Mouse (Mus musculus): ENCODE results near the gene Rap1a.

- TF ChIP-seq TAL1 (IDR thresholded peaks at IDR 0.05; ENCODE audit: low read length) (no peak), GATA1 (IDR thresholded peaks at IDR 0.05; ENCODE audit: low read length) (no peak)
Measured at GRCm38 (mm10) chr3:105746542-105746941, 54.6 kb downstream of the Rap1a start.
